Mouse (Mus musculus): Measurements from ENCODE around the gene Nkiras2. TPM values are rescaled to one million over a fixed set of nuclear protein-coding genes. Genes with fewer than 3 reads are reported as not detected.

The Nkiras2 gene
- total and polyA plus RNA-seq, 3 experiments, result 53.8 to 70.0 (median 60.0) TPM

GRCm38 (mm10) chr11:100577852-100578599 lies 41.0 kb upstream of the Nkiras2 start (continued):
- TF ChIP-seq ETS1 (conservative IDR thresholded peaks at IDR 0.05; ENCODE audit: low read depth, low read length), result peak; percentile 73
- TF ChIP-seq JUND (conservative IDR thresholded peaks at IDR 0.05; ENCODE audit: low read depth, low read length), result no peak; the same call in 1 of the 2 replicates

GRCm38 (mm10) chr11:100579116-100579799 lies 39.8 kb upstream of the Nkiras2 start:
- peak overlapping the region; percentile 31 for H3K4me2 ChIP-seq (ENCODE audit: insufficient read depth, low read depth, poor library complexity, severe bottlenecking)
- peaks cover 39% of the 10 kb centered on the region for H3K79me2 ChIP-seq (replicated peaks; ENCODE audit: control insufficient read depth, extremely low read depth, insufficient read depth, poor library complexity, severe bottlenecking)
- peaks cover 67 to 94% of the 10 kb centered on the region in 2 experiments for H3K4me1 ChIP-seq (ENCODE audit: control insufficient read depth in 1 of 2, insufficient read depth in 2 of 2)
- peak overlapping the region in 1 of 3 experiments; percentile 10 for H3K4me3 ChIP-seq (replicated peaks in 1 of 3; ENCODE audit: low read depth in 2 of 3, low read length in 2 of 3, poor library complexity in 1 of 3)
- peak overlapping the region; percentile 40 for H3K27ac ChIP-seq (ENCODE audit: insufficient read depth, low read depth)
- no peak for DNase-seq (ENCODE audit: extremely low read depth)
- no peaks in the 10 kb centered on the region for H3K9me3 ChIP-seq (replicated peaks; ENCODE audit: low read length)
- no peaks in the 10 kb centered on the region for H3K27me3 ChIP-seq (replicated peaks)
- TF ChIP-seq EP300 (IDR thresholded peaks at IDR 0.05; ENCODE audit: low read length), result 0 out of 2 replicates have a peak, but pooled peaks have one; percentile 13
- TF ChIP-seq HCFC1 (IDR thresholded peaks at IDR 0.05; ENCODE audit: low read depth, low read length), result 0 out of 2 replicates have a peak, but pooled peaks have one; percentile 2
- 0 out of 2 replicates have a peak, but pooled peaks have one; percentile 30 for TF ChIP-seq POLR2AphosphoS2 (IDR thresholded peaks at IDR 0.05; ENCODE audit: low read depth, low read length)
- no peak for TF ChIP-seq JUND (conservative IDR thresholded peaks at IDR 0.05; ENCODE audit: low read depth, low read length)
- TF ChIP-seq ZKSCAN1 (IDR thresholded peaks at IDR 0.05; ENCODE audit: borderline replicate concordance, low read depth, low read length), result no peak
- TF ChIP-seq KAT2A (IDR thresholded peaks at IDR 0.05; ENCODE audit: insufficient replicate concordance, low read length), result no peak
- TF ChIP-seq CHD1 (IDR thresholded peaks at IDR 0.05; ENCODE audit: low read depth, low read length), result no peak
- 0 out of 2 replicates have a peak, but pooled peaks have one; percentile 14 for TF ChIP-seq CHD2 (IDR thresholded peaks at IDR 0.05; ENCODE audit: low read length)
- TF ChIP-seq ZMIZ1 (IDR thresholded peaks at IDR 0.05; ENCODE audit: low read depth, low read length), result peak; percentile 45; the same call in 1 of the 2 replicates
- no peak for TF ChIP-seq SIN3A (IDR thresholded peaks at IDR 0.05; ENCODE audit: low read length)
- peak overlapping the region; percentile 8; the same call in 1 of the 2 replicates for H3K9ac ChIP-seq (ENCODE audit: insufficient read depth, low read depth)
- in situ Hi-C loops (cut with MboI; ENCODE audit: low pct_ligation_motif_present, low pct_unique_long_range_greater_than_20kb, low sequenced_read_pairs) (no loop called here), dilution Hi-C loops (cut with MboI; ENCODE audit: extremely low pct_ligation_motif_present, extremely low pct_unique_long_range_greater_than_20kb, low sequenced_read_pairs) (no loop called here)
- H3K36me3 ChIP-seq (replicated peaks in 1 of 2; ENCODE audit: control insufficient read depth in 1 of 2, insufficient read depth in 1 of 2, low read length in 1 of 2), result peaks cover 64 to 84% of the 10 kb centered on the region in 2 experiments

DNA sequence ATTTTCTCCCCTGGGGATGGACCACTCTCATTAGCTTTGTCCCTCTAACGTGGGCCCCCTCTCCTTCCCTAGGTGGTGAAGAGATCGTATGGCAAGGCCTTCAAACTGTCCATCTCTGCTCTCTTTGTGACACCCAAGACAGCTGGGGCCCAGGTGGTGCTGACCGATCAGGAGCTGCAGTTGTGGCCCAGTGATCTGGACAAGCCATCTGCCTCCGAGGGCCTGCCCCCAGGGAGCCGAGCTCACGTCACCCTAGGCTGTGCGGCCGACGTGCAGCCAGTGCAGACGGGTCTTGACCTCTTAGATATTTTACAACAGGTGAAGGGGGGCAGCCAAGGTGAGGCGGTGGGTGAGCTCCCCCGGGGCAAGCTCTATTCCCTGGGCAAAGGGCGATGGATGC lies 38.8 kb upstream of the Nkiras2 start:
- no peaks in the 10 kb centered on the region for H3K27me3 ChIP-seq (replicated peaks)
- H3K4me1 ChIP-seq (ENCODE audit: control insufficient read depth in 1 of 2, insufficient read depth in 2 of 2), result peaks cover 75 to 100% of the 10 kb centered on the region in 2 experiments
- in situ Hi-C loops (cut with MboI; ENCODE audit: low pct_ligation_motif_present, low pct_unique_long_range_greater_than_20kb, low sequenced_read_pairs) (no loop called here), dilution Hi-C loops (cut with MboI; ENCODE audit: extremely low pct_ligation_motif_present, extremely low pct_unique_long_range_greater_than_20kb, low sequenced_read_pairs) (no loop called here)
- H3K79me2 ChIP-seq (replicated peaks; ENCODE audit: control insufficient read depth, extremely low read depth, insufficient read depth, poor library complexity, severe bottlenecking), result peaks cover 39% of the 10 kb centered on the region
- peaks cover 72 to 93% of the 10 kb centered on the region in 2 experiments for H3K36me3 ChIP-seq (replicated peaks in 1 of 2; ENCODE audit: control insufficient read depth in 1 of 2, insufficient read depth in 1 of 2, low read length in 1 of 2)
- no peak overlapping the region for H3K4me2 ChIP-seq (ENCODE audit: insufficient read depth, low read depth, poor library complexity, severe bottlenecking)
- no peak overlapping the region for H3K4me3 ChIP-seq (replicated peaks in 1 of 3; ENCODE audit: low read depth in 2 of 3, low read length in 2 of 3, poor library complexity in 1 of 3)
- no peak overlapping the region for H3K9ac ChIP-seq (ENCODE audit: insufficient read depth, low read depth)
- H3K9me3 ChIP-seq (replicated peaks; ENCODE audit: low read length), result no peaks in the 10 kb centered on the region
- H3K27ac ChIP-seq (ENCODE audit: insufficient read depth, low read depth), result peak overlapping the region; percentile 3
- DNase-seq (ENCODE audit: extremely low read depth), result no peak
- TF ChIP-seq CHD2 (IDR thresholded peaks at IDR 0.05; ENCODE audit: low read length) (peak; percentile 26; the same call in 1 of the 2 replicates), JUND (conservative IDR thresholded peaks at IDR 0.05; ENCODE audit: low read depth, low read length) (no peak), BHLHE40 (IDR thresholded peaks at IDR 0.05; ENCODE audit: low read depth, low read length) (peak; percentile 62), SIN3A (IDR thresholded peaks at IDR 0.05; ENCODE audit: low read length) (peak; percentile 63; the same call in 1 of the 2 replicates), CHD1 (IDR thresholded peaks at IDR 0.05; ENCODE audit: low read depth, low read length) (0 out of 2 replicates have a peak, but pooled peaks have one; percentile 43), HCFC1 (IDR thresholded peaks at IDR 0.05; ENCODE audit: low read depth, low read length) (no peak), PAX5 (IDR thresholded peaks at IDR 0.05; ENCODE audit: low read length) (no peak), MAZ (IDR thresholded peaks at IDR 0.05; ENCODE audit: low read depth, low read length) (0 out of 2 replicates have a peak, but pooled peaks have one; percentile 55), POLR2A (IDR thresholded peaks at IDR 0.05; ENCODE audit: low read depth, low read length) (peak; percentile 15; the same call in 1 of the 2 replicates), ZC3H11A (IDR thresholded peaks at IDR 0.05; ENCODE audit: low read depth, low read length) (no peak), IRF4 (IDR thresholded peaks at IDR 0.05; ENCODE audit: low read depth, low read length) (peak; percentile 69), GABPA (IDR thresholded peaks at IDR 0.05; ENCODE audit: insufficient replicate concordance, low read depth, low read length) (no peak), NRF1 (IDR thresholded peaks at IDR 0.05; ENCODE audit: low read depth, low read length) (0 out of 2 replicates have a peak, but pooled peaks have one; percentile 4), KAT2A (IDR thresholded peaks at IDR 0.05; ENCODE audit: insufficient replicate concordance, low read length) (0 out of 2 replicates have a peak, but pooled peaks have one; percentile 31), E2F4 (IDR thresholded peaks at IDR 0.05; ENCODE audit: insufficient replicate concordance, low read depth, low read length) (no peak), TBP (conservative IDR thresholded peaks at IDR 0.05; ENCODE audit: low read depth, low read length) (no peak), USF1 (IDR thresholded peaks at IDR 0.05; ENCODE audit: low read depth, low read length) (no peak), MXI1 (IDR thresholded peaks at IDR 0.05; ENCODE audit: low read depth, low read length) (peak; percentile 72; the same call in 1 of the 2 replicates), TCF12 (IDR thresholded peaks at IDR 0.05; ENCODE audit: low read depth, low read length) (peak; percentile 98), ELF1 (IDR thresholded peaks at IDR 0.05; ENCODE audit: low read depth, low read length) (no peak)
